Mouse (Mus musculus): ENCODE results near the gene Clec12b. TPM values are rescaled to one million over a fixed set of nuclear protein-coding genes. Genes with fewer than 3 reads are reported as not detected.

Clec12b gene
- polyA plus RNA-seq, 2 experiments = 0.14 TPM; not detected in 1

DNA sequence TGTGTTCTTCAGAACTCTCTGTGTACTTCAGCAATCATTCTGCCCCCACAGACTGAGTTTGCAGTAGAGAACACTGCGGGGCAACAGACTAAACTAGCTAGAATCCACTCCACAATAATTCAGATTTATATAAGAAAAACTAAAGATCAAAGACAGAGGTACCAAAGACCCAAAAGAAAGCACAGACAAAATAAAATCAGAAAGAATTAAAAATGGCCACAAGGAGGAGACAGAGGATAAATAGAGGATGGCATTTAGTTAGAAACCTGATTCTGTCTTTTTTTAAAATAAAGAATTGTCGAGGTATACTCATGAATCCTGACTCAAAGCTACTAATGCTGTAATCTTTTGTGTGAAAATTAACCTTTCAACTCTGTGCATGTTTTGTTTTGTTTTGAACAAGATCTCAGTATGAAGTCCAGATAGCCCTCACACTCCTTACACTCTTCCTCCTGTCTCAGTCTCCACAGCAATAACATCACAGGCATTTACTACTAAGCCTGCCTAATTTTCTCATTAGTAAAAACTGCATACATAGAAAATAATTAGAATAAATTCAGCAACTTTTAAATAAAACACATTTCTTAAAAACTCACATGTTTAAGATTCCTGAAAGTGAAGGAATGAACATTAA lies 7.5 kb upstream of the Clec12b start:
- no peaks in the 10 kb centered on the region for H3K4me1 ChIP-seq (ENCODE audit: control insufficient read depth, insufficient read depth, low read length)
- TF ChIP-seq POLR2A (IDR thresholded peaks at IDR 0.05; ENCODE audit: borderline replicate concordance, extremely low read depth, insufficient read depth, insufficient read length) = no peak
- H3K27me3 ChIP-seq (ENCODE audit: control insufficient read depth, insufficient read depth, low read length) = no peaks in the 10 kb centered on the region
- no peaks in the 10 kb centered on the region for H3K9me3 ChIP-seq (ENCODE audit: control insufficient read depth, low read length)
- no peaks in the 10 kb centered on the region for H3K36me3 ChIP-seq (ENCODE audit: control insufficient read depth, insufficient read depth, low read length)
- no peak overlapping the region for H3K4me2 ChIP-seq (replicated peaks; ENCODE audit: low read depth, low read length, severe bottlenecking)
- H3K27ac ChIP-seq (replicated peaks; ENCODE audit: low read depth, low read length) = no peak overlapping the region
- H3K4me3 ChIP-seq (replicated peaks; ENCODE audit: low read length) = no peak overlapping the region
- ATAC-seq (ENCODE audit: low FRiP score, low read depth) (no peak), DNase-seq (ENCODE audit: low spot score) (peak; percentile 51)
- no peak overlapping the region for H3K9ac ChIP-seq (ENCODE audit: low read depth, low read length, severe bottlenecking)
- 28% methylated on average over 2 of the region's 2 CpGs for WGBS

DNA sequence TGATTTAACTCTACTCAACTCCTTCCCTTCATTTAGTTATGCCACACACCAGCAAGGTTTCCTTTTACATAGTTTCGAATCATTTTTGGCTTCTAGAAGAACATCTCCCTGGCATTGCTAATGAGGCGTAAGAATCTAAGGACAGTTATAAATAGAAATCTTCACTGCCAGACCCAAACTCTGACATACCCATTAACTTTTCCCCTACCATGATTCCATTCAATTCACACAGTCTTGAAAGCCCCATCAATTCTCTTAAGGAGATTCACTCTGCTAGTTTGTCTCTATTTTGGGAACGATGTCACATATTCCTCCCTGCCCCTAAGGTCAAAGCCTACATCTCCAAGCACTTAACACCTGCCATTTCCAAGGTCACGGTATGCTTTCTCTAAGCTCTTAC lies 674 bp downstream of the Clec12b start:
- no peaks in the 10 kb centered on the region for H3K27me3 ChIP-seq (ENCODE audit: control insufficient read depth, insufficient read depth, low read length)
- H3K27ac ChIP-seq (replicated peaks; ENCODE audit: low read depth, low read length) = no peak overlapping the region
- no peak for TF ChIP-seq POLR2A (IDR thresholded peaks at IDR 0.05; ENCODE audit: borderline replicate concordance, extremely low read depth, insufficient read depth, insufficient read length)
- 84% methylated on average over 4 of the region's 4 CpGs for WGBS
- no peak overlapping the region for H3K4me2 ChIP-seq (replicated peaks; ENCODE audit: low read depth, low read length, severe bottlenecking)
- H3K9ac ChIP-seq (ENCODE audit: low read depth, low read length, severe bottlenecking) = no peak overlapping the region
- H3K36me3 ChIP-seq (ENCODE audit: control insufficient read depth, insufficient read depth, low read length) = no peaks in the 10 kb centered on the region
- H3K9me3 ChIP-seq (ENCODE audit: control insufficient read depth, low read length) = no peaks in the 10 kb centered on the region
- ATAC-seq (ENCODE audit: low FRiP score, low read depth) (no peak), DNase-seq (ENCODE audit: low spot score) (no peak)
- H3K4me3 ChIP-seq (replicated peaks; ENCODE audit: low read length) = no peak overlapping the region
- H3K4me1 ChIP-seq (ENCODE audit: control insufficient read depth, insufficient read depth, low read length) = no peaks in the 10 kb centered on the region

DNA sequence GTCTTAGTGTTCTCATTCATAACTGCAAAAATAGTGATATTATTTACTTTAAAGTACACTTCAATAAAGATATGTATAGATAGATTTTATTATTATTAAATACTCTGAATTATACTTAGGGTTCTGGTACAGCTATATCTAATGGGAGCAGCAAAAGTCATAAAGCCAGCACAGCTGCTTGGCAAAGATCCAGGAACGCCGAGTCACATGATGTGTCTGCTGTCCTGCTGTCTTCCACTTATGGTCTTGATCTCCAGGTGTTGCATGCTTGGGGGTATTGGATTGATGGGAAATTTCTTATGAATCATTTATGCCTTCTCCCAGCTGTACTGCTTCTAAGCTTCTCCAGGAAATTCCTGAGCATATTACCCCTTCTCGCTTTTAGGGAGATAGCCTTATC lies 2.2 kb downstream of the Clec12b start:
- no peaks in the 10 kb centered on the region for H3K9me3 ChIP-seq (ENCODE audit: control insufficient read depth, low read length)
- H3K4me2 ChIP-seq (replicated peaks; ENCODE audit: low read depth, low read length, severe bottlenecking) = no peak overlapping the region
- no peaks in the 10 kb centered on the region for H3K4me1 ChIP-seq (ENCODE audit: control insufficient read depth, insufficient read depth, low read length)
- no peak overlapping the region for H3K9ac ChIP-seq (ENCODE audit: low read depth, low read length, severe bottlenecking)
- DNase-seq (ENCODE audit: low spot score) (peak; percentile 44), ATAC-seq (ENCODE audit: low FRiP score, low read depth) (peak; percentile 53)
- no peaks in the 10 kb centered on the region for H3K36me3 ChIP-seq (ENCODE audit: control insufficient read depth, insufficient read depth, low read length)
- no peak overlapping the region for H3K27ac ChIP-seq (replicated peaks; ENCODE audit: low read depth, low read length)
- no peaks in the 10 kb centered on the region for H3K27me3 ChIP-seq (ENCODE audit: control insufficient read depth, insufficient read depth, low read length)
- TF ChIP-seq POLR2A (IDR thresholded peaks at IDR 0.05; ENCODE audit: borderline replicate concordance, extremely low read depth, insufficient read depth, insufficient read length) = no peak
- 47% methylated on average over 3 of the region's 3 CpGs for WGBS
- H3K4me3 ChIP-seq (replicated peaks; ENCODE audit: low read length) = no peak overlapping the region

DNA sequence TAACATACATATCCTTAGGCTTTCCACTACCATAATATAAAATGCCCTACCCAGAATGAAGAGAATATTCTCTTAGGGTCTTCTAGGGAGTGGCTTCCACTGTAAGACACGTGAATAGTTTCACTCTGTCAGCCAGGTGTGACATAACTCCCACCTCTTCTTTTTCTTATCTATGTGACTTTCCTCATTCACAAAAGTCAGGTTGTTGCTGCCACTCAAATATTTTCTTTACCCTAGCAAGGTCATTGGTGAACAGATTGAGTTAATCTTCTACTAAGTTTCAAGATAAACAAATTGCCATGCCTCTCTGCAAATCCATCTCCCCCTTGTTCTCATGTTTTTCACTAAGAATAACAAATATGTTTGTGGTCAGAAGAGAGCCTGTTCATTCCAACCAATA lies 3.9 kb downstream of the Clec12b start:
- Histone ChIP-seq H3K36me3 (ENCODE audit: control insufficient read depth, insufficient read depth, low read length) (no peaks in the 10 kb centered on the region), H3K9me3 (ENCODE audit: control insufficient read depth, low read length) (no peaks in the 10 kb centered on the region), H3K27ac (replicated peaks; ENCODE audit: low read depth, low read length) (no peak overlapping the region), H3K9ac (ENCODE audit: low read depth, low read length, severe bottlenecking) (no peak overlapping the region), H3K4me3 (replicated peaks; ENCODE audit: low read length) (no peak overlapping the region), H3K4me1 (ENCODE audit: control insufficient read depth, insufficient read depth, low read length) (no peaks in the 10 kb centered on the region), H3K4me2 (replicated peaks; ENCODE audit: low read depth, low read length, severe bottlenecking) (no peak overlapping the region), H3K27me3 (ENCODE audit: control insufficient read depth, insufficient read depth, low read length) (no peaks in the 10 kb centered on the region)
- DNase-seq (ENCODE audit: low spot score) = no peak
- no peak for ATAC-seq (ENCODE audit: low FRiP score, low read depth)
- no peak for TF ChIP-seq POLR2A (IDR thresholded peaks at IDR 0.05; ENCODE audit: borderline replicate concordance, extremely low read depth, insufficient read depth, insufficient read length)
- WGBS = 62% methylated on average over 1 of the region's 1 CpGs

DNA sequence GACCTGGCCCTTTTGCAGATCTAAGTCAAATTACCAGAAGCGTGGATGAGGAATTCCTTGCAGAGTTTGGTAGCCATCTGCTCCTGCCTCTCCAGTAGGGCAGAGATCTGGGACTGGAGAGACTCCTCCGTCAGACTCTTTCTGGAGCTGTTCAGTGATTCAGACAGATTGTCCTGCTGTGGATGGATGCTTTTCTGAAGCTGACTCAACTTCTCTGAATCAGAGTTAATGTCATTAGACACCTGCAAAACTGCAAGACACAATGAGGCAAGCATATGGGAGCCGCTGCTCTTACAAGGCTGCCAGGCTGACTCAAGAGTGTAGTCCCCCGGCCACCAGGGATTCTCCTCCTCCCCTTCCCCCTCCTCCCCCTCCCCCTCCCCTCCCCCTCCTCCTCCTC lies 5.2 kb downstream of the Clec12b start:
- Histone ChIP-seq H3K27me3 (ENCODE audit: control insufficient read depth, insufficient read depth, low read length) (no peaks in the 10 kb centered on the region), H3K36me3 (ENCODE audit: control insufficient read depth, insufficient read depth, low read length) (no peaks in the 10 kb centered on the region), H3K9ac (ENCODE audit: low read depth, low read length, severe bottlenecking) (no peak overlapping the region), H3K27ac (replicated peaks; ENCODE audit: low read depth, low read length) (no peak overlapping the region), H3K9me3 (ENCODE audit: control insufficient read depth, low read length) (no peaks in the 10 kb centered on the region), H3K4me3 (replicated peaks; ENCODE audit: low read length) (no peak overlapping the region), H3K4me1 (ENCODE audit: control insufficient read depth, insufficient read depth, low read length) (no peaks in the 10 kb centered on the region), H3K4me2 (replicated peaks; ENCODE audit: low read depth, low read length, severe bottlenecking) (no peak overlapping the region)
- ATAC-seq (ENCODE audit: low FRiP score, low read depth) = no peak
- no peak for TF ChIP-seq POLR2A (IDR thresholded peaks at IDR 0.05; ENCODE audit: borderline replicate concordance, extremely low read depth, insufficient read depth, insufficient read length)
- 60% methylated on average over 4 of the region's 4 CpGs for WGBS
- DNase-seq (ENCODE audit: low spot score) = no peak

Measured in limb, embryonic 14.5 days (tissue).